Mouse (Mus musculus): ENCODE data around the gene Mapkapk2. TPM values are rescaled to one million over a fixed set of nuclear protein-coding genes. Genes with fewer than 3 reads are reported as not detected.
"Not testable (repeated sequence)": the region's sequence is repeated elsewhere in the genome, so short reads cannot be mapped to it uniquely, and the experiment has no call there.

Gene Mapkapk2
- polyA plus RNA-seq, 1 experiment from 2014 or later: 52.3 TPM

DNA sequence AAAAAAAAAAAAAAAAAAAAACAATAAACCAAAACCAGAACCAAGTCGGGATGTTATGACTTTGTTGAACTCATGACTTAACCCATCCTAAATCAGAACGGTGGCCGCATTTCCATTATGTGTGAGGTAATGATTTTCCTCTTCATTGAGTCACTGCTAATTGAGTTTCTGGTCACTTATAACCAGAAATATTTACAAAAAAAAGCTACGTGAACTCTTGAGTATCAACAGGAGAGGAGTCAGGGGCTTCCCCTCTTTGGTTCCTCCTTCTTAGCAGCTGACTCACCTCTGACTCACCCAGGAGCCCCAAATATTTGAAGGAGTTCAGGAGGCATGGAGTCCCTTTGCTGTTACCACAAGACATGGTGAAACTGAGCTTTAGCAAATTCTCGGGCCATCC lies 59.6 kb downstream of the Mapkapk2 start:
- no peaks in the 10 kb centered on the region for H3K36me3 ChIP-seq (ENCODE audit: control insufficient read depth, insufficient read depth, low read length)

DNA sequence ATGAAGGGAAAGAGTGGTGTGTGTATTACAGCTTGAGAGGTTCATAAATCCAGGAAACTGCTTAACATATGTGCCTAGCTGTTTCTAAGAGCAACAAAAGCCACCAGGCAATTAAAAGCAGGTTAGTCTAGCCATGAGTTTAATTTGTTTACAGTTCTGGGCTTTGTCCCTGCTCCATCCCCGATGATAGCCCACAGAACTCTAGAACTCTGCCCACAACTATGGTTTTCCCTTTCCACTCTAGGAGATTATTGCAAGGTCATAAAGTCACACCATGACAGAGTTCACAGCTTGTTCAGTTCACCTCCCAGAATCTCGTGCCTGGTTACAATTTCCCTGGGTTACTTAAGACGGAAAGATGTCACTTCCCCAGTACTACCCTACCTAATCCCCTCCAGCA lies 66.4 kb downstream of the Mapkapk2 start:
- no peak overlapping the region for H3K4me2 ChIP-seq (ENCODE audit: low read depth, low read length, severe bottlenecking)
- no peaks in the 10 kb centered on the region for H3K27me3 ChIP-seq (ENCODE audit: control insufficient read depth, insufficient read depth, low read length)
- H3K9ac ChIP-seq (ENCODE audit: low read length): no peak overlapping the region
- WGBS: 55% methylated on average over 3 of the region's 3 CpGs
- H3K4me1 ChIP-seq (replicated peaks; ENCODE audit: control insufficient read depth, insufficient read depth, low read length): no peaks in the 10 kb centered on the region
- no peaks in the 10 kb centered on the region for H3K9me3 ChIP-seq (ENCODE audit: control insufficient read depth, low read length)
- H3K36me3 ChIP-seq (ENCODE audit: control insufficient read depth, insufficient read depth, low read length): no peaks in the 10 kb centered on the region
- H3K4me3 ChIP-seq (ENCODE audit: low read depth, low read length): no peak overlapping the region
- ATAC-seq (replicated peaks; ENCODE audit: low FRiP score): no peak
- no peak for DNase-seq (ENCODE audit: low spot score)
- no peak overlapping the region for H3K27ac ChIP-seq (ENCODE audit: low read depth, low read length)

More for the DNA sequence above, 59.6 kb downstream of the Mapkapk2 start:
- ATAC-seq (replicated peaks; ENCODE audit: low FRiP score): no peak
- Histone ChIP-seq H3K27ac (ENCODE audit: low read depth, low read length) (no peak overlapping the region), H3K9ac (ENCODE audit: low read length) (no peak overlapping the region), H3K4me1 (replicated peaks; ENCODE audit: control insufficient read depth, insufficient read depth, low read length) (no peaks in the 10 kb centered on the region), H3K4me3 (ENCODE audit: low read depth, low read length) (no peak overlapping the region), H3K9me3 (ENCODE audit: control insufficient read depth, low read length) (no peaks in the 10 kb centered on the region), H3K4me2 (ENCODE audit: low read depth, low read length, severe bottlenecking) (no peak overlapping the region), H3K27me3 (ENCODE audit: control insufficient read depth, insufficient read depth, low read length) (no peaks in the 10 kb centered on the region)
- 92% methylated on average over 5 of the region's 5 CpGs for WGBS
- no peak for DNase-seq (ENCODE audit: low spot score)

DNA sequence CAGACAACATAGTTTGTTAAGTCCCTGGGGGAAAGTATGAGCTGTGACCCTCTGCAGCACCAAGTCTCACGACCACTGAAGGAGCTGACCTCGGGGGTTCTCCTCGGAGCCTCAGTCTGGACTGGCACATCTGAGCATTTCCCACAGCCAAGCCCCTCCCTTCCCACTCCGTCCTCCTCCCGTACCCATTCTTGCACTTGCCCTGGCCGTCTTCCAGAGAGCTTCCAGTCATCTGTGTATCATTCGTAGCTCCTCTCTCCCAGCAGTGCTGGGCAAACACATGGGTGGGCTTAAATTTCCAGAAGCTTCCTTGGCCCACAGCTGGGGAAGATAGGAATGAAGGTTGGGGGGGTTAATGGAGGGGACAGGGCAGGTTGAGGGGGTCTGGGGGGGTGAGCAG lies 67.4 kb downstream of the Mapkapk2 start:
- Histone ChIP-seq H3K4me1 (replicated peaks; ENCODE audit: control insufficient read depth, insufficient read depth, low read length) (no peaks in the 10 kb centered on the region), H3K9me3 (ENCODE audit: control insufficient read depth, low read length) (no peaks in the 10 kb centered on the region), H3K36me3 (ENCODE audit: control insufficient read depth, insufficient read depth, low read length) (no peaks in the 10 kb centered on the region), H3K27me3 (ENCODE audit: control insufficient read depth, insufficient read depth, low read length) (no peaks in the 10 kb centered on the region), H3K27ac (ENCODE audit: low read depth, low read length) (no peak overlapping the region), H3K9ac (ENCODE audit: low read length) (no peak overlapping the region), H3K4me2 (ENCODE audit: low read depth, low read length, severe bottlenecking) (no peak overlapping the region), H3K4me3 (ENCODE audit: low read depth, low read length) (no peak overlapping the region)
- 81% methylated on average over 7 of the region's 7 CpGs for WGBS
- ATAC-seq (replicated peaks; ENCODE audit: low FRiP score) (no peak), DNase-seq (ENCODE audit: low spot score) (no peak)

DNA sequence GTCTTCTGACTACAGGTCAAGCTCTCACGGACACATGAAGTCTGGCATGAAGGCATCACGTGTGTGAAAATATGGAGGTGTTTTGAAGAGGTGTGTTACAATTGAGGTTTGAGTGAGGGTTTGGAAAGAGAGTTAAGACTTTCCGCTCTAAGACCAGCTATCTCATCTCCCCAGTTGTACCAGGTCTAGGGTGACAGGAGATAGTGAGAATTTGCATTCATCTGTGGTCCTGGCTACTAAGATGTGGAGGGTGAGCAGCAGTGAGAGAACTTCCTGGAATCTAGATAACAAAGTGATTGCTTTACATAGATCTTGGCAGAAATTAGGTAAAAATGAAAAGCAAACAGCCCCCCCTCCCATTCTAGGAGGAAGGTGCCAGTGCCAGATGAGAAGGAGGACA lies 68.4 kb downstream of the Mapkapk2 start:
- DNase-seq (ENCODE audit: low spot score) (no peak), ATAC-seq (replicated peaks; ENCODE audit: low FRiP score) (no peak)
- H3K9ac ChIP-seq (ENCODE audit: low read length): no peak overlapping the region
- WGBS: 94% methylated on average over 3 of the region's 3 CpGs
- H3K36me3 ChIP-seq (ENCODE audit: control insufficient read depth, insufficient read depth, low read length): no peaks in the 10 kb centered on the region
- no peak overlapping the region for H3K4me3 ChIP-seq (ENCODE audit: low read depth, low read length)
- H3K27ac ChIP-seq (ENCODE audit: low read depth, low read length): no peak overlapping the region
- H3K4me1 ChIP-seq (replicated peaks; ENCODE audit: control insufficient read depth, insufficient read depth, low read length): no peaks in the 10 kb centered on the region
- H3K4me2 ChIP-seq (ENCODE audit: low read depth, low read length, severe bottlenecking): no peak overlapping the region
- no peaks in the 10 kb centered on the region for H3K27me3 ChIP-seq (ENCODE audit: control insufficient read depth, insufficient read depth, low read length)
- H3K9me3 ChIP-seq (ENCODE audit: control insufficient read depth, low read length): no peaks in the 10 kb centered on the region

DNA sequence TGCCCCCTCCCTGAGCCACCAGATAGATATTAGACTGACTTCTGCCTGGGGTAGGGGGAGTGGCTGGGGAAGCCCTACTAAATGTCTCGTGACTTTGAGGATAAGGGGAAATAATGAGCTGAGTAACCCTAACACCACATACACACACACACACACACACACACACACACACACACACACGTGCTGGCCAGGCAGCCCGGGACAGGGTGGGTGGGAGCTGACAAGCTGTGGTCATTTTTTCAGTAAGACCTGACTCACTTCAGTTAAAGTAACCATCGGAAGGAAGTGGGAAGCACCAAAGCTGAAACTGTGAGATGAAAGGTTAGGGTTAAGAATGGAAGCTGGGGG lies 71.8 kb downstream of the Mapkapk2 start:
- 86% methylated on average over 4 of the region's 4 CpGs for WGBS
- no peak for ATAC-seq (replicated peaks; ENCODE audit: low FRiP score)
- Histone ChIP-seq H3K4me2 (ENCODE audit: low read depth, low read length, severe bottlenecking) (no peak overlapping the region), H3K27ac (ENCODE audit: low read depth, low read length) (no peak overlapping the region), H3K9me3 (ENCODE audit: control insufficient read depth, low read length) (no peaks in the 10 kb centered on the region), H3K27me3 (ENCODE audit: control insufficient read depth, insufficient read depth, low read length) (no peaks in the 10 kb centered on the region), H3K36me3 (ENCODE audit: control insufficient read depth, insufficient read depth, low read length) (no peaks in the 10 kb centered on the region), H3K9ac (ENCODE audit: low read length) (no peak overlapping the region), H3K4me3 (ENCODE audit: low read depth, low read length) (no peak overlapping the region), H3K4me1 (replicated peaks; ENCODE audit: control insufficient read depth, insufficient read depth, low read length) (no peaks in the 10 kb centered on the region)
- DNase-seq (ENCODE audit: low spot score): no peak

DNA sequence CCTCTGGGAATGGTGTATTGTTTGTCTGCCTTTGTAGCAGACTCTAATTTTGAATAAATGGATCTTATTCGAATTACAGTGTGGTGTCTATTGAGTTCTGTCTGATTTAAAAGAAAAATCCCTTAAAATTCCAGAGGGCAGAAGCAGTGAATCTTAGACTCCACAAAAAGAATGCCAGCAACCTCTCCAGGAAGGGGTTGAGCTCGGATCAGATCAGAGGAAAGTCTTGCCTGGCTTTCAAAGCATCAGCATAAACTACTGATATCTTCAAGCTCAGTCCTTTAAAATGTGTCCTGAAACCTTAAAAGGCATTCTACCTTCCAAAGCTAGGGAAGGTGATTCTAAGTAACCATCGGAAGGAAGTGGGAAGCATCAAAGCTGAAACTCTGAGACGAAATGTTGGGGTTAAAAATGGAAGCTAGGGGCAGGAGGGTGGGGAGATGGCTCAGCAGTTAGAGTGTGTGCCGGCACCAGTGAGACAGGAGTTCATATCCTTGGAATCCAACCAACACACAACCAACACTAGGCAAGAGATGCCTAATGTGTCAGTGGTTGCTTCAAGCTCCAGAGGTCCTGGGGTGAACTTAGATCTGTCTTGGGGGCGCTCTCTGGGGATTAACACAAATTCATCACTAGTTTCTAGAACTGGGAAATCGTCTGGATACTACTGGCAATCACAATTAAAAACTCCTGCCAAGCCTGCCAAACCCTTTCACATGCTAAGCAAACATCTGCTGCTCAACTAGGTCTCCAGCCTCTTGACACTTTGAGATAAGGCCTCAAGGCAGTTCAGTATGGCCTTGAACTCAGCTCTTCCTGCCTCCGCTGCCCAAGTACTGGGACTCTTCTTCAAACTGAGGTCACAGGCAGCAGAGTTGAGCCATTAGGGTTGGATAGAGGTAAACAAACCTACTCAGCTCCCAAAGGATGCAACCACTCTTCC lies 72.5 kb downstream of the Mapkapk2 start:
- Histone ChIP-seq H3K27ac (ENCODE audit: low read depth, low read length) (no peak overlapping the region), H3K36me3 (ENCODE audit: control insufficient read depth, insufficient read depth, low read length) (no peaks in the 10 kb centered on the region), H3K9ac (ENCODE audit: low read length) (no peak overlapping the region), H3K27me3 (ENCODE audit: control insufficient read depth, insufficient read depth, low read length) (no peaks in the 10 kb centered on the region), H3K4me1 (replicated peaks; ENCODE audit: control insufficient read depth, insufficient read depth, low read length) (no peaks in the 10 kb centered on the region), H3K4me2 (ENCODE audit: low read depth, low read length, severe bottlenecking) (no peak overlapping the region), H3K4me3 (ENCODE audit: low read depth, low read length) (no peak overlapping the region), H3K9me3 (ENCODE audit: control insufficient read depth, low read length) (no peaks in the 10 kb centered on the region)
- 87% methylated on average over 8 of the region's 8 CpGs for WGBS
- no peak for ATAC-seq (replicated peaks; ENCODE audit: low FRiP score)
- DNase-seq (ENCODE audit: low spot score): no peak

DNA sequence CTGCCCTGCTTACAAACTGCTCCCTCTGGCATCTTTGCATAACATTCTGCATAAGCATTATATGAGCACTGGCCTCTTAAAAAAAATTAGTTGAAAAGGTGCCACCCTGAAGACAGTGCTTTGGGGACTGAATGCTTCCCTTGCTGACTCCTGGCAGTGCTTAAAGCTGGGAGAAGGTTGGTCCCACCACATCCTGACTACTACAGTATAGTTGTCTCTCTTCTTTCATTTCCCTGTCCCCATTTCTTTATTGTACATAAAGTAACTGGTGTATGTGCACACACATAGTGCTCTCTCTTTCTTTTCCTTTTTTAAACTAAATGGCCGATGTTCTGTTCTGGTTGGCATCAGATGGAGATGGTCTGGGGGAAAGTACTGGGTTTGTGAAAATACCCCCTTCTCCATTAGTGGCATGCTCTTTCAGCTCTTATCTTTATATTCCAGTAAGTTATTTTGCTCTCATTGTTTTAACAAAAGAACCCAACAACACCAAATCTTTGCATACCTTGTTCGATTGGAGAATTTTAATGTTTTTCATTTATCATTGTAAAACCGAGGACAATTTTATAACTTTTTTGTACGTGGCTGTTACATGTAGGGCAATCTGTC lies 74.3 kb downstream of the Mapkapk2 start:
- H3K4me2 ChIP-seq (ENCODE audit: low read depth, low read length, severe bottlenecking); H3K9me3 ChIP-seq (ENCODE audit: control insufficient read depth, low read length); H3K9ac ChIP-seq (ENCODE audit: low read length); H3K27me3 ChIP-seq (ENCODE audit: control insufficient read depth, insufficient read depth, low read length); H3K27ac ChIP-seq (ENCODE audit: low read depth, low read length); ATAC-seq (replicated peaks; ENCODE audit: low FRiP score); H3K36me3 ChIP-seq (ENCODE audit: control insufficient read depth, insufficient read depth, low read length); DNase-seq (ENCODE audit: low spot score); H3K4me3 ChIP-seq (ENCODE audit: low read depth, low read length); H3K4me1 ChIP-seq (replicated peaks; ENCODE audit: control insufficient read depth, insufficient read depth, low read length): not testable (repeated sequence)
- 87% methylated on average over 4 of the region's 4 CpGs for WGBS

DNA sequence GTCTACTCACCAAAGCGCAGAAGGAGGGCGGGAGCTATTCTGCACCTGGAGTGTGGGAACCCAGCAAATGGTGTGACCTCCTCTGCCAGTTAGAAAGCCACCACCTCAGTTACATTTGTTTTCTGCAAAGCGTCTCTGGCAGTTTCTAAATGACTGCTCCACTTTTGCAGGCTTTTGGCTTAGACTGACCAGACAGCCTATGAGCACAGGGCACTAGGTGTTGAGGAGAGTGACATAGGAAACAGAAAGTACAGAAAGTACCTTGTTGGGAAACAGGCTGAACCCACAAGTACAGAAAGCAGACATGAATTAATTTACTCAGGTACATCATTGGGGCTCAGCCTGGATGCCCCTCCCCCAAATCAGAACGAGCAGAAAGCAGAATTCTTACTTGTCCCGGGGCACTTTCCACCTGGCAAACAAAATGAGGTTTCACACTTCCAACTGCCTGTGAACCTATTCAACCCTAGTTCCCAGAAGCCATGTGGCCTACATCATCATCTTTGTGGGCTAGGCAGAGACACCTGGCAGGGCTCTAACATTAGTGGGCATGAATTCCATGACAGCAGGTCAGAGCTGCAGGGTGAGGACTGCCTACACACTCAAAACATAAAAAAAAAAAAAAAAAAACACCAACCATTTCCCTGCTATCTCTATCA lies 74.9 kb downstream of the Mapkapk2 start:
- Histone ChIP-seq H3K4me2 (ENCODE audit: low read depth, low read length, severe bottlenecking) (no peak overlapping the region), H3K4me3 (ENCODE audit: low read depth, low read length) (no peak overlapping the region), H3K4me1 (replicated peaks; ENCODE audit: control insufficient read depth, insufficient read depth, low read length) (no peaks in the 10 kb centered on the region), H3K36me3 (ENCODE audit: control insufficient read depth, insufficient read depth, low read length) (no peaks in the 10 kb centered on the region), H3K27me3 (ENCODE audit: control insufficient read depth, insufficient read depth, low read length) (no peaks in the 10 kb centered on the region), H3K27ac (ENCODE audit: low read depth, low read length) (no peak overlapping the region), H3K9me3 (ENCODE audit: control insufficient read depth, low read length) (no peaks in the 10 kb centered on the region), H3K9ac (ENCODE audit: low read length) (no peak overlapping the region)
- WGBS: 79% methylated on average over 5 of the region's 5 CpGs
- ATAC-seq (replicated peaks; ENCODE audit: low FRiP score): no peak
- no peak for DNase-seq (ENCODE audit: low spot score)
